Mouse (Mus musculus) adrenal gland, postnatal 36 days (tissue): ENCODE results near the gene Hoxc10. TPM values are rescaled to one million over a fixed set of nuclear protein-coding genes. Genes with fewer than 3 reads are reported as not detected.

Source experiments
- DNase-seq, 2 experiments: peaks; one replicate each; pipeline ENCODE4 v3.0.0; 2021; ENCODE audit warnings: mixed read lengths in 1 of 2
- total RNA-seq, 2 experiments: library from RNA; stranded (reverse); gene quantifications; 2 replicates each; pipeline ENCODE4 v1.2.3; 2021

Hoxc10 gene
- total RNA-seq, 2 experiments from 2014 or later: 0.17 to 0.20 TPM

DNA sequence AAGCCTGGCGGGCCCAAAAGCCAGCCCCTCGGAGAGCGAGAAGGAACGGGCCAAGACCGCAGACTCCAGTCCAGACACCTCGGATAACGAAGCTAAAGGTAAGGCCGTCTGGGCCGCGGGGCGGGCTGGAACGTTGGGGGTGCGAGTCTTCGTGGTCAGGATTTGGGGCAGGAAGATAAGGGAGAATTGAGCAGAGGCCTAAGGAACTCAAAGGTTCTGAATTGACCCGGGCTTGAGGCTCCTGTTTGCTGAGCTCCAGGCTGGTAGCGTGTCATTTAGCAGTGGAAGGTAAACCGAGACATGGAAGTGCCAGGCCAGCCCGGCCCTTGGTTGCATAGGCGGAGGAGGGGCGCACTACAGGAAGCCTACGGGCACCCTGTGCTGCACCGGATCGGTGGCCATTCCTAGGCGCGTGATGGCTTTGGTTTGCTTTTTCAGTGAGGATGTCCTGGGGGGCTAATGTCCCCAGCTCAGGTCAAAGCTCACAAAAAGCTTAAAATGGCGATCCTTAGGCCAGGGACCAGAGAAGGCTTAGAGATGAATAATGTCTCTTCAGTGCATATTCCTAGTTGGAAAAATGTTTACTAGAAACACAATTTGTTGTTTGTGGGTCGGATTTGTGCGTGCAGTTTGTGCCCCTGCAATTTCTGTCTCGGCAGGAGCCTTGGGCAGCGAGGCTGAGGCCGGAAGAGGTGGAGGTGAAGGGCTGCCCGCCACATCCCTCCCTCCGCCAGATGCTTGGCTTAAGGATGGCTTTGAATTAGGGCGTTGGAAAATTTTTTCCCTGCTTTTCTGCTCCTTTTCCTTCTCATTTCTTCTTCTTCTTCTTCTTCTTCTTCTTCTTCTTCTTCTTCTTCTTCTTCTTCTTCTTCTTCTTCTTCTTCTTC, 1.2 kb downstream of the Hoxc10 start:
- no peak for DNase-seq

DNA sequence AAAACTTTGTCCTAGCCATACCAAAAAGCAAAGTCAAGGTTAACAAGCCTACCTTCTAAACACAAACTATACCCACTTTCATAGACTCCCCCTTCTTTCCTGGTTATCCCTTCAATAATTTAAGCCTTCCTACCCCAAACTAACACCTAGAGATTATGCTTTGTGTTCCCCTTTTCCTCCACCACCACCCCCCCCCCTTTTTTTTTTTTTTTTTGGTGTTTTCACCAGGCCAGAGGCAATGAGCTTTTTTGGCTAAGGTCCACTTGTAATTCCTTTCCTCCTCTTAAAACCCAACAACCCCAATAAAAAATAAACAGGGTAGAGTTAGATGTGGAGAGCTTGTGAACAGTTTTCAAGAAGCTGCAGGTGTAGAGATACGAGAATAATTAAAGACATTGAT, 2.7 kb downstream of the Hoxc10 start:
- no peak for DNase-seq

DNA sequence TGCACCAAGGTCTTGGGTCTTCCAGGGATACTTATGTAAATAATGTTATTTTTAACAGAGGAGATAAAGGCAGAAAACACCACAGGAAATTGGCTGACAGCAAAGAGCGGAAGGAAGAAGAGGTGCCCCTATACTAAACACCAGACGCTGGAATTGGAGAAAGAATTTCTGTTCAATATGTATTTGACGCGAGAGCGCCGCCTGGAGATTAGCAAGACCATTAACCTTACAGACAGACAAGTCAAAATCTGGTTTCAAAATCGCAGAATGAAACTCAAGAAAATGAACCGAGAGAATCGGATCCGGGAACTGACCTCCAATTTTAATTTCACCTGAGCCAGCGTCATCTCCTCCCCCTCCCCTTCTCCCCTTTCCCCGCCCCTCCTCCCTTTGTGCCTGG, 4.1 kb downstream of the Hoxc10 start:
- DNase-seq: no peak

DNA sequence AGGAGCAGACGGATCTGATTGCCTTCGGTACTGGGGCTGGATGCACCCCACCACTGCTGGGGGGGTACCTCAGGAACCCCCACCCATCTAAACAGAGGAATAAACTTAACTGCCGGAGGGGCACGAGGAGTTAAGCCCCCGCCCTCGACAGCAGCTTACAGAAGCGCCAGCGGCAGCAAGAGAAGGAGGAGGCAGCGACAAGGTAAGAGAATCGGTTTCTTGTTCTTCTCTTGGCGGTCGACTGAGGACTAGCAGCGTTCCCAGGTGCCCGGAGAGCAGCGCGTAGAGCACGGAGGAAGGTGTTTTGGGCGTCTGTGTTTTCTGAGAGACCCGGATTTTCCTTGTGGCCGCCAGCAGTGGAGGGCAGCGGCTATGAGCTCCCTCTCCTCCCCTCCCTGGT, 5.7 kb downstream of the Hoxc10 start:
- no peak for DNase-seq

DNA sequence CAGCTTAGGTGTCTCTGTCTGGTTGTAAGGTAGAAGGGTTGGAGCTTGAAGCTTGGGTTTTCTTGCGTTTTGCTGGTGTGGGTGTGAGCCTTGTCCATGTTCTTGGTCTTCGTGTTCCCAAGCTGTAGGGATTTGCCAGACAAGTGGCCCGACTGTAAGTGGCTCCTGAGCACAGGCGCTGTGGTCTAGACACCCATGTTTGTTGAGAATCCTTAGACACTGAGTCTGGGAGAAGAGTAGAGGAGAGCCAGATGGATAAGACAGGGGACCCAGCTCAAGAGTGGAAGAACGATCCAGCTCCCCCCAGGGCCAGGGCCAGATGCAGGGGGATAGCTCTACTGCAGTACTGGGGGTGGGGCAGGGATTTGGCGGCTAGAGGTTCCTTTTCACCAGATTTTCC, 6.2 kb downstream of the Hoxc10 start:
- no peak for DNase-seq

DNA sequence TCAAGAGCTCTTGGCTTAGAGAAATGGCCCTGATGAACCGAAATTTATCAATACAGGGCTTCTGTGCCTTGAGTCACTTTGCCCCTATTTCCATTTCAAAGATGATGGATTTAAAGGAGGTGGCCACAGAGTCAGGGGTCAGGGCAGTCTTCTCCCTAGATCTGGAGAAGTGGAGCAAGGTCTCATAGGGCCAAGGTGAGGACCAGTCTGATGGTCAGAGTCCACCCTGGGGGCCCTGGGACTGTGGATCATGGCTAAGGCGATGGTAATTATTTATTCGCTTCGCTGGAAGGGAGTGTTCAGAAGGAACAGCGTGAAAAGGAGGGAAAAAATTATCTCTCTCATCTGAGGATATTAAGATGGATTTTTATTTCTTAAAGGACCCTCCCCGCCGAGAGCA, 8.4 kb downstream of the Hoxc10 start:
- DNase-seq: no peak

DNA sequence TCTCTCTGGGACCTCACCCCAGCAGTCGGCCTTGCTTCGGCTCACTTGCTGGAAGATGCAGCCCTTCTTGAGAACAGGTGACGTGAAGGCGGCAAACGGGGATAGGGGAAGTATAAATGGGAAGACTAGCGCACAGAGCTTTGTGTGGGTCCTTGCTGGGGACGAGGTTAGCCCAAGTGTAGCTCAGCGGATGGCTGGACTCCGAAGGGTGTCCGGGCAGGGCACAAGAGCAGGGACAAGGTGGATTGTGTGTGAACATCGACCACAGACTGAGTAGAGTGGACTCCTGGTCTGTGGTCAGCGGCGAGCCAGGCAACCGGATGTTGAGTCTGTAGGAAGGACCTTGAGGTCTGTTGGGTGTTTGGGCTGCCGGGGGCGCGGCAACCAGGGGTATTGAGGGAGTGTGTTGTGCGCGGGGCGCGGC, 9.1 kb downstream of the Hoxc10 start:
- DNase-seq: no peak

DNA sequence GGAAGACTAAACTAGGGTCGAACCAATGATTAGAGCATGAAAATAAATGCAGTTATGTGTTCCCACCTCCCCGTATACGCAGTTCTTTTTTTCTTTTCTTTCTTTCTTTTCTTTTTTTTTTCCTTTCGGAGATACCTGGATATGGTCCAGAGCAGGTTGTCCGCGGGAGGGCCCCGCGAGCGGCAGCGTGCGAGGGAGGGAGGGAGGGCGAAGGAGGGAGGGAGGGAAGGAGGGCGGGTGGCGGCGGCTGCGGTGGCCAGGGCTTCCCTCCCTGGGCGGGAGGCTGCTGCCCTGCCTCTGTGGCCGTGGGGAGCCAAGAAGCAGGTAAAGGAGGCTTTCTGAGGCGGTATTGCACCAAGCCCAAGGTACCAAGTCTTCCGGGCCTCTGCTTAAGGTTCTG, 9.6 kb downstream of the Hoxc10 start, which contains the start of gene Hoxc9:
Hoxc9 (plus strand) TSS at position 269 of the 400 bp plus-strand sequence.
- no peak for DNase-seq

DNA sequence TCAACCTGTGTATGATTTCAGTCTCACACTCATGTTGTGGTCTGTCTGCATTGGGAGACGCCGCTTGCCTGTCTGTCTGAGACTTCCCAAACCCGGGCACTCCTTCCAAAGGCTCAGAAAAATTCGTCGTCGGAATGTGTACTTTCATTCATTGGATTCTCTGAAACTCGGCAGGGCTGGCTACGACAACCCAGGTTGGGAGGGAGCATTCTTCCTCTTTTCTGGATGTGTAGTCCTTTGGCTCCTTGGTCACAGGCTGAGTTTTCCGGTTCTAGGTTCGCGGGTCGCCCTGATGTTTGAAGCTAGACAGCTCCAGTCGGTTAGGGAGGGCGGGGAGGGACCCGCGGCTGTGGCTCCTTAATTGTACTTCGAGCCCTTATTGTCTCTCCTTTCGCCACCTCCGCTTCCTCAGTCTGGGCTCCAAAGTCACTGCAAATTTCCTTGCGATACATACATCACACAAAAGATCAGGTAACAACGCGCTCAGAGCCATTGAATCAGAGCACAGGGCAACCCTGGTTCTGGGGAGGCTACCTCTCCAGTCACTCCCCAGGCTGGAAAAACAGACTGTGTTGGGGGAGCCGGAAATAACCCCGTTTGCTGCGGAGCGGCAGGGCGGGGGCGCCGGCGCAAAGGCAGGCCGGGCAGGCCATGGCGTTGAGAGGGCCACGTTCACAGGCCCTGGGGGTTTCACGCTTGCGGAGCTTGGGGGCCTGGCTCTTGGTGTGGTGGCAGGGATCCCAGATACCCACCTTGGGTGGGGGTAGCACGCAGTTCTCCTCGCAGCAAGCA, 10.2 kb downstream of the Hoxc10 start:
- DNase-seq: no peak

DNA sequence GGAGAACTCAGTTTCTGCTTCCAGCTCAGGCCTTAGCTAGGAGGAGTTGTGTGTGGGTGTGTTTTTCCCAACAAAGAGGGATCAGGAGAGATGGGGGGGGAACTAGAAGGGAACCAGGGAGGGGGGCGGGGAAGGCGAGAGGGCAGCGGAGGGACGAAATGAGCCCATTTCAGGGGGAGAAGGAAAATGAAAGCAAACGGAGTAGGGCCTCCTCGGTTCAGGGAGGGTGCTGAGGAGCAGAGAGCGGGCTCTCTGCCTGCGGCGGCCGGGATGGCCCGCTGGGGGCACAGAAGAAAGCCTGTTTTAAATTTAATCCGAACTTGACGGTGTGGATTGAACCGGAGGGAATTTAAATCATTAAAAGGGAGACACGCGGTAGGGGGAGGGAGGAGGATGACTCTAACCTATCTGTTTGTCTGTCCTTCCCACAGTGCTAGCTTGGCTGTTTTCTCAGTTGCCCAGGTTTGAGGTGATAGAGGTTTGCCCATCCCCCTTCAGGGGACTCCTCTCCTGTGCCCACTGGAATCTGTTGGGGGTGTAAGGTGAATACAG, 10.9 kb downstream of the Hoxc10 start:
- no peak for DNase-seq

DNA sequence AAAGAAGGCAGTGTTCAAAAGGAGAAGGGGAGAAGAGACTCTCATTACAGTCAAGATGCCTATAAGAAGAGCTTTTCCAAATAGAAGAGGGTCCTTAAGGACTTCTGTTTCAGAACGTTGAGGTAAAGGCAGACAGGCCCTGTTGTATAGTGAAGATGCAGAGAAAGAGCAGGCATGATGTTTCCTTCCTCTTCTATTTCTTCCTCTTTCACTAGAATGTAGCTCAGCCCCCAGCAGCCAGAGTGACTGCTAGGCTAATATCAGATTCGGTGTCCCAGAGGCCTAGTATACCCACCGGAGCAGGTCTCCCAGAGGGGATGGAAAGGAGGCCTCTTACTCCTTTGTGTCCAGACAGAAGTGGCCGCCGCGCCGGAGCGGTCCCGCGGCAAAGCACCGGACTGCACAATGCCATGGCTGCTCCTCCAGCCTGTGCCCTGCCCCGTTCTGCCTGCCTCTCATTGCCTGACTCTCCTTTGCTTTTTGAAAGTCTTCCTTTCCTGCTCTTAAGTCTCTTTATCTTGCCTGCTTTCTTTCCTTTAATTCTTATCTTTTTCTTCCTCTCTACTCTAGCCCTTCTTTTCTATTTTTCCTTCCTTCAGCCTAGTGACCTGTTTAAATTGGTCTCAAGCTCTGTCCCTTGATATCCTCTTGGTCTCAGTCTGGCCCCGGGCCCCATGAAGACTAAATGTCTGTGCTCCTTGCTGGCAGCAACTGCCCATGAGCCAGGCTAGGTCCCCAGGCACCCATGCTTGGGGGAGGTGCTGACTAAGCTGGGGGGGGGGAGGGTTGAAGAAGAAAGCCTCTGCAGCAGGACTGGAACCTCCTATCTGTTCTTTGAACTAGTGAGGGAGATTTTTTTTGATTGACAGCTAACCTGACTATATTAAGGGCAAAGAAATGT, 12.3 kb downstream of the Hoxc10 start:
- no peak for DNase-seq

DNA sequence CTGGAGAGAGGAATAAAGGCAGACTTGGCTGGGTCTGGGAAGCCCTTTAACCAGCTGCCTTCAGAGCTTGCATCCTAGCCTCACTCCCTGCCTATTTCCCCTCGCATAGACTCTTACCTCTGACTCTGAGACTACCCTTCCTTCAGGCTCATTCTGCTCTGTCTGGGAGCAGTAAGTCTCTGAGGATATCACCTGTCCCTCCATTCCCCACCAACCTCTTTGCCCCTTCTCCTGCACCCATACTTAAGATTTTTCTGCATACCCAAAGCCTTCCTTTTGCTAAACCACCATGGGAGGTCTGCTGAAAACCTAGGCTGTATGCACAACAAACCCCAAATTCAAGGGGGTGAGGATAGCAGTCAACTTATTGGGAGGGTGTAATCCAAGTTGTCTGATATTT, 13.3 kb downstream of the Hoxc10 start:
- no peak for DNase-seq

DNA sequence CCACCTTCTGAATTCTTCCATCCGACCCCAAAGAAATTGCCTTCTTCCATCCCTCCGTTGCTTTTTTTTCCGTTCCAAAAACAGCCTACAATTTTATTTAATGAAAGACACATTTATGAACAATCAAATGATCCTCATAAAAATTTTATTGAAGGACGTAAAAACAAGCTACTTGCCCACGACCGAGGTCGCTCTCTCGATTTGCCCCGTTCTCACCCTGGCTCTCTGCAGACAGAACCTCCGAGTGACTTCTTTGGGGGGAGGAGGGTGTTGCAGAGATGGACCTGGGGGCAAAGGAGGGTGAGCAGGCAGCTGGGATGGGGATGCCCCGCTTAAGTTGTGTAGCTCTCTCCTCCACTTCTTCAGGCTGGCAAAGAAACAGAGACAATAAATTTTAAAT, 13.8 kb downstream of the Hoxc10 start:
- DNase-seq: no peak

DNA sequence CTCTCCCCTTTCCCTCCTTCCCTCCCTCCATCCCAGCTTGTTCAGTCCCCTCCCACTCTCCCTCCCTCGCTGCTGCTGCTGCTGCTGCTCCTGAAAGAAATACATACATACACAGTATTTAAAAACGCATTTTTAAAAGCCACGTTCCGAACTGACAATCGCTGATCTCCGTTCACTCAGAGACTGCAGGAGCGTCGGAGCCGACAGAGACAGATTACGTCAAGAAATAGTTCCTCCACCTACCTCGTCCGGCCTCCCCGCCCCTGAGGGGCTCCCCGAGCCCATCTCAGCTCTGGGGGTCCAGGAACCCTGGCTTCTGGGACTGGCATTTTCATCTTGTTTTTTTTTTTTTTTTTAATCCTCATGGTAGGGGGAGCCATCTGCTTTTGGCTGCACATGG, 14.3 kb downstream of the Hoxc10 start:
- no peak for DNase-seq

DNA sequence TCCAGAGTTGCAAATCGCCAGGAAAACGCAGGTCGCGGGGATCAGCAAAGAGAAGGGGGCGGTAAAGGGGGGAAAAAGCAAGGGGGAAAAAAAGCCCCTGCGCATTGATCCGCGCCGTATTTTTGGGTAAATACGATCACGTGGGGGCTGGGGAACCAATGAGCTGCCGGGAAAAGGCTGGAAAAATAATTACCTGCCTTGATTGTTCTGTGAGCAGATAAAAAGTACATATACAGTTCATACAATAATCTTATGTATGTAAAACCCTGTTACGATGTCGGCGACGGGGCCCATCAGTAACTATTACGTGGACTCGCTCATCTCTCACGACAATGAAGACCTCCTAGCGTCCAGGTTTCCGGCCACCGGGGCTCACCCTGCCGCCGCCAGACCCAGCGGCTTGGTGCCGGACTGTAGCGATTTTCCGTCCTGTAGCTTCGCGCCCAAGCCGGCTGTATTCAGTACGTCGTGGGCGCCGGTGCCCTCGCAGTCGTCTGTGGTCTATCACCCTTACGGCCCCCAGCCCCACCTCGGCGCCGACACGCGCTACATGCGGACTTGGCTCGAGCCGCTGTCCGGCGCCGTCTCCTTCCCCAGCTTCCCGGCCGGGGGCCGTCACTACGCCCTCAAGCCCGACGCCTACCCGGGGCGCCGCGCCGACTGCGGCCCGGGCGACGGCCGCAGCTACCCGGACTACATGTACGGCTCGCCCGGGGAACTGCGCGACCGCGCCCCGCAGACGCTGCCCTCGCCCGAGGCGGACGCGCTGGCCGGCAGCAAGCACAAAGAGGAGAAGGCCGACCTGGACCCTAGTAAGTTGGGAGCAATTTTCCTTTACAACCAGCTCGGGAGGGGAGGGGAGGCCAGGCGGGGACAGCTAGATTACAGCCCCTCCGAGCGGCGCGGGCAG, 15.0 kb downstream of the Hoxc10 start:
- DNase-seq: peak; percentile 28 to 54

DNA sequence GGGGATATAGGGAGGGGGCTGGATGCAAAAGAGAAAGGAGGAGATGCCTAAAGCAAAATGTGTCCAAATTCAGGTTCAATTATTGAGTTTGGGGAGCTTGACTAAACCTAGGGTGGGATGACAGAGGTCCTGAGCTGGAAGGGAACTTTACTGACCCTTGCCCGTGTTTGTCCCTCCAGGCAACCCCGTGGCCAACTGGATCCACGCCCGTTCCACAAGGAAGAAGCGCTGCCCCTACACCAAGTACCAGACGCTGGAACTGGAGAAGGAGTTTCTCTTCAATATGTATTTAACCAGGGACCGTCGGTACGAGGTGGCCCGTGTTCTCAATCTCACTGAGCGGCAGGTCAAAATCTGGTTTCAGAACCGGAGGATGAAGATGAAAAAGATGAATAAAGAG, 17.1 kb downstream of the Hoxc10 start:
- DNase-seq: no peak

DNA sequence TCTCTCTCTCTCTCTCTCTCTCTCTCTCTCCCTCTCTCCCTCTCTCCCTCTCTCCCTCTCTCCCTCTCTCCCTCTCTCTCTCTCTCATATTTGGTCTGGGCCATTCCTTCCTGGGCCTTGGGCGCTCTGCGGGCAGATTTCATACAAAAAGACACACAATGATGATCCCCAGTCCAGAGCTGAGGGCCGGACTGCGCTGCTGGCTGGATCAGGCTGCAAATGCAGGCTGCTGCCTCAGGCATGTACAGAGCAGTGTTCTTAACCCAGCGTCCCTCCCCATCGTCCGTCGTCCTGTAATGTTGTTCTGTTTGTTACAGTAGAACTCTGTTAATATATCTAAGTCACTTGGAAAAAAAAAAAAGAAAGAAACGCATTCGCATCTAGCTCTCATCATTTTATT, 17.9 kb downstream of the Hoxc10 start:
- no peak for DNase-seq

DNA sequence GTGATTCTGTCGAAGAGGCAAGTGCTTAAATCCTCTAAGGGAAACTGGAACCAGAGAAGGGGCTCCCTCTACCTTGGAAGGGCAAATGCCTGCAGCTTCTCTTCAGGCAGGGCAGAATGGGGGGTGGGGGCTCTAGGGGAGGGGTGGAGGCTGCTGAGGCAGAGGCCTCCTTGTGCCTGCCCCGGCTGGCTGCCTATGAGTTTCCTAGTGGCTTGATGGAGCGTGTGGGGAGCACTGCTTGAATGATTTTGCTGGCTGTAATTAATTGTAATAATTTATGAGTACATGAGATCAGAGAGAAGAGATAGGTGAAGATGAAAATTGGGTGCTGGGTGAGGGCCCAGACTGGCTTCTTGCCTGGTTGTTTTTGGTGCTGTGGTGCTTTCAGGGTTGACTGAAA, 18.3 kb downstream of the Hoxc10 start:
- DNase-seq: no peak

DNA sequence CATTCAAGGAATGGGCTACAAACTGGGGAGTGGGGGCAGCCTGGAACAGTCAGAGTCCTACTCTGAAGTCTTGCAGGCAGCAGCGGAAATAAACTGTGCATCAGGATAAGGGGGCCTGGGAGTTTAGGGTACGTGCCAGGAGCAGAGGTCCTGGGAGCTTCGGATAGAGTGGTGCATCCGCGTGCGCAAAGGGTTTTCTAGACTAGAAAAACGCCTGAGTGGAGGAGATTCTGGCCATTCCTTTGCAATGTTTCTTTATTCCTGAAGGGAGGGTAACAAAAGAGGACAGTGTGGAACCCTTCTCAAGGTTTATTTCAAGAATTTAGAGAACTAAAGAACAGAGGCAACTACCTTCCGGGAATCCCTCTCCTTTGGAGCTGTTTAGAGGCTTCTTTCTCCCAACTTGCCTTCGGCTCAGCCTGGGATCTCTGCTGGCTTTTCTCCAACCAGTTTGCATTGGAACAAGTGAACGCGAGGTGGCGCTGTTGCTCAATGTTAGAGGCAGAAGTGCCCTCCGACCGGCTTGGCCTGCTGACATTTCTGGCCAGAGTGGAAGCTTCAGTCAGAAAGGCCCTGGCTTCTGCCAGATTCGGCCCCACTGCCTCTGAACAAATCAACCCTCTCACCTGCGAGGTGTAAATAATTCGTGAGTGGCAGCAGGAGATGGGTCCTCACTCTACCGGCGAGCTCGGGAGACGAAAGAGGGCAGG, 20.7 kb downstream of the Hoxc10 start:
- DNase-seq: peak; percentile 92 to 95

DNA sequence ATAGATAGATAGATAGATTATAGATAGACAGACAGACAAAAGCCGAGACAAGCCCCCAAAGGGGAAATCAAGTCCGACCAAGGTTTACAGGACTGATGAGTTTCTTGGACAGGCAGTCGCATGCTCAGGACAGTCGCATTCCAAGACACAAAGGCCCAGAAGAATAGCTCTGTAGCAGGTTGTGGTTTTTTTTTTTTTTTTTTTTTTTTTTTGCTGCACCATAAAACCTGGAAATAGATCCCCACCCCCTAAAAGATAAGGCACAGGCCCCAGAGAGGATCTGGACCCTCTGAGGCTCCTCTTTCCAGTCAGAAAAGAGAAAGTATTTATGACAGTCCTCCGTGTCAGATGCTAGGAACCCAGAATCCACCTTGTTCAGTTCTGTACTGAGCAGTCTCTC, 21.5 kb downstream of the Hoxc10 start:
- DNase-seq: no peak
